ENCODE assay signal across 14 mouse cellular contexts in the genomic region with DNA sequence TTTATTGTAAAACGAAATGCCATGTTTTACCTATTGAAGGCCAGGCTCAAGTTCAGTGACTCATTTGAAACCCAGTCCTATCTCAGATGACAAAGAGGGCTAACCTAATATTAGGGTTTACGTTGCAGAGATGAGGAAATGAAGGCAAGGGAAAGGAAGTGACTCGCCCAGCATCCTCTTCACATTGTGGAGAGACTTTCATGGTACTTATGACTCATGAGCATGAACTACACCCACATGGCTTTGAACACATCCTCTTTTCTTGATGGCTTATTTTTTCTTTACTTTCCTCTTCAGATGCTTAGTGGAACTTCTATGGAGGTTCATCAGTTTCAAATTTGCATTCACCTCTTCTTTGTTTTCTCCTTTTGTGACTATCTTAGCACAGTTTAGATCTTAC. TPM values are rescaled to one million over a fixed set of nuclear protein-coding genes. Genes with fewer than 3 reads are reported as not detected.
DNase-seq lines count a peak whose midpoint lies in the region; ATAC-seq and TF ChIP-seq lines count a peak whose summit lies in the region.
"Had no signal": no experiment of that assay in that cellular context is flagged by ENCODE, and none has a peak within 500 bp of the region (broad histone marks: within the 10 kb centered on the region; RNA-seq: fewer than 3 reads in every experiment).

No protein-coding gene starts in this region.

- H3K27ac ChIP-seq in liver, embryonic 16.5 days (ENCODE audit: low read length), result no peak overlapping the region
- no peak overlapping the region for H3K27ac ChIP-seq in liver, embryonic 11.5 days (ENCODE audit: low read depth, low read length)
- H3K27ac ChIP-seq in midbrain, embryonic 10.5 days (replicated peaks), result no peak overlapping the region
- H3K27ac ChIP-seq: intestine, embryonic 15.5 days; left cerebral cortex, adult 2 months; neural tube, embryonic 12.5 days had no signal

- H3K4me2 ChIP-seq in liver, embryonic 16.5 days (ENCODE audit: low read depth, low read length), result no peak overlapping the region
- no peak overlapping the region for H3K4me2 ChIP-seq in liver, embryonic 11.5 days
- H3K4me2 ChIP-seq in myocyte (ENCODE audit: low read depth), result peak overlapping the region; percentile 28
- H3K4me2 ChIP-seq: intestine, embryonic 15.5 days; neural tube, embryonic 12.5 days had no signal

- no peak for TF ChIP-seq CTCF in C2C12 (IDR thresholded peaks at IDR 0.05; ENCODE audit: control insufficient read depth, insufficient read depth, insufficient read length)

- H3K4me1 ChIP-seq in liver, embryonic 16.5 days (ENCODE audit: control insufficient read depth, low read depth, low read length), result no peaks in the 10 kb centered on the region
- no peaks in the 10 kb centered on the region for H3K4me1 ChIP-seq in liver, embryonic 11.5 days (replicated peaks; ENCODE audit: control insufficient read depth, insufficient read depth, low read length)
- no peaks in the 10 kb centered on the region for H3K4me1 ChIP-seq in midbrain, embryonic 10.5 days
- H3K4me1 ChIP-seq: intestine, embryonic 15.5 days; neural tube, embryonic 12.5 days had no signal

- ATAC-seq in liver, embryonic 16.5 days (ENCODE audit: low read depth), result 0 out of 2 replicates have a peak, but pooled peaks have one; percentile 24
- no peak for ATAC-seq in liver, embryonic 11.5 days (replicated peaks; ENCODE audit: low FRiP score)
- peak; percentile 92 for ATAC-seq in common myeloid progenitor, adult 5-6 weeks (replicated peaks; ENCODE audit: low read depth, poor library complexity, severe bottlenecking)
- ATAC-seq: forebrain, postnatal 0 days; intestine, embryonic 15.5 days had no signal

- H3ac ChIP-seq in C2C12 (ENCODE audit: control insufficient read depth, insufficient read length, low read depth) (no peak overlapping the region), myocyte (ENCODE audit: control insufficient read depth, insufficient read length) (no peak overlapping the region)

- TF ChIP-seq POLR2A in myocyte (IDR thresholded peaks at IDR 0.05; ENCODE audit: insufficient read length, low read depth), result no peak

- H3K36me3 ChIP-seq in liver, embryonic 16.5 days (ENCODE audit: control insufficient read depth, insufficient read depth), result no peaks in the 10 kb centered on the region
- H3K36me3 ChIP-seq in liver, embryonic 11.5 days (ENCODE audit: control insufficient read depth, insufficient read depth, low read length), result no peaks in the 10 kb centered on the region
- no peaks in the 10 kb centered on the region for H3K36me3 ChIP-seq in C2C12 (ENCODE audit: control insufficient read depth, insufficient read depth)
- no peaks in the 10 kb centered on the region for H3K36me3 ChIP-seq in myocyte (ENCODE audit: control insufficient read depth, insufficient read depth)
- no peaks in the 10 kb centered on the region for H3K36me3 ChIP-seq in midbrain, embryonic 10.5 days
- H3K36me3 ChIP-seq: intestine, embryonic 15.5 days; neural tube, embryonic 12.5 days had no signal

- no peaks in the 10 kb centered on the region for H3K79me3 ChIP-seq in C2C12 (ENCODE audit: low read depth)

- H3K79me2 ChIP-seq in C2C12 (ENCODE audit: control insufficient read depth, insufficient read depth), result no peaks in the 10 kb centered on the region
- no peaks in the 10 kb centered on the region for H3K79me2 ChIP-seq in myocyte (ENCODE audit: control insufficient read depth, insufficient read depth)

- no peaks in the 10 kb centered on the region for H3K9me3 ChIP-seq in liver, embryonic 16.5 days (replicated peaks; ENCODE audit: control insufficient read depth, low read length)
- H3K9me3 ChIP-seq in liver, embryonic 11.5 days (ENCODE audit: control insufficient read depth, low read length), result no peaks in the 10 kb centered on the region
- H3K9me3 ChIP-seq in midbrain, embryonic 10.5 days (replicated peaks), result no peaks in the 10 kb centered on the region
- H3K9me3 ChIP-seq: intestine, embryonic 15.5 days; neural tube, embryonic 12.5 days had no signal

- H3K4me3 ChIP-seq in liver, embryonic 16.5 days (ENCODE audit: low read depth, low read length), result no peak overlapping the region
- no peak overlapping the region for H3K4me3 ChIP-seq in liver, embryonic 11.5 days (ENCODE audit: low read depth, low read length)
- H3K4me3 ChIP-seq in C2C12 (ENCODE audit: insufficient read depth, poor library complexity, severe bottlenecking) (no peak overlapping the region), myocyte (no peak overlapping the region)
- H3K4me3 ChIP-seq in midbrain, embryonic 10.5 days, result no peak overlapping the region
- H3K4me3 ChIP-seq: intestine, embryonic 15.5 days; left cerebral cortex, adult 2 months; neural tube, embryonic 12.5 days had no signal

- H3K27me3 ChIP-seq in liver, embryonic 16.5 days (ENCODE audit: control insufficient read depth, insufficient read depth, low read depth, low read length), result no peaks in the 10 kb centered on the region
- H3K27me3 ChIP-seq in liver, embryonic 11.5 days (replicated peaks; ENCODE audit: control insufficient read depth, insufficient read depth, low read length), result no peaks in the 10 kb centered on the region
- no peaks in the 10 kb centered on the region for H3K27me3 ChIP-seq in C2C12 (ENCODE audit: control insufficient read depth, insufficient read depth, insufficient read length)
- no peaks in the 10 kb centered on the region for H3K27me3 ChIP-seq in myocyte (ENCODE audit: control insufficient read depth, insufficient read depth, insufficient read length)
- no peaks in the 10 kb centered on the region for H3K27me3 ChIP-seq in midbrain, embryonic 10.5 days (ENCODE audit: low read depth, poor library complexity, severe bottlenecking)
- H3K27me3 ChIP-seq: intestine, embryonic 15.5 days; neural tube, embryonic 12.5 days had no signal

- H3K9ac ChIP-seq in liver, embryonic 16.5 days (ENCODE audit: low read depth, low read length), result no peak overlapping the region
- no peak overlapping the region for H3K9ac ChIP-seq in liver, embryonic 11.5 days (ENCODE audit: low read depth, low read length)
- H3K9ac ChIP-seq: forebrain, postnatal 0 days; intestine, embryonic 15.5 days; neural tube, embryonic 12.5 days had no signal

- 35% methylated on average over 3 of the region's 3 CpGs for WGBS in liver, embryonic 16.5 days (ENCODE audit: insufficient replicate concordance)
- WGBS in liver, embryonic 11.5 days, result 50% methylated on average over 3 of the region's 3 CpGs
- 83% methylated on average over 3 of the region's 3 CpGs for WGBS in midbrain, embryonic 10.5 days

- no peak for DNase-seq in liver, embryonic 11.5 days (ENCODE audit: low spot score)
- no peak for DNase-seq in gastrocnemius, adult 18-20 months (ENCODE audit: low spot score)
- no peak for DNase-seq in midbrain, embryonic 10.5 days (ENCODE audit: low spot score)
- DNase-seq in thymus, postnatal 4 days, result no peak
- DNase-seq: cerebellum, adult 11 months; forebrain, postnatal 0 days; kidney, postnatal 36 days had no signal

TF ChIP-seq in C2C12, 6 proteins besides CTCF, POLR2A, EP300 and RAD21:
- TF ChIP-seq CEBPB (IDR thresholded peaks at IDR 0.05; ENCODE audit: low read depth) (peak; percentile 47), MYOD1 (IDR thresholded peaks at IDR 0.05; ENCODE audit: control insufficient read depth, insufficient read length, low read depth) (no peak), MYOG (IDR thresholded peaks at IDR 0.05; ENCODE audit: control insufficient read depth, extremely low read depth, insufficient read length) (no peak), USF1 (IDR thresholded peaks at IDR 0.05; ENCODE audit: low read depth) (no peak), MAX (IDR thresholded peaks at IDR 0.05) (peak; percentile 54)
TF ChIP-seq in C2C12: peak in this region for 2.

TF ChIP-seq in myocyte, 11 proteins besides CTCF, POLR2A, EP300 and RAD21:
- TF ChIP-seq TCF12 (IDR thresholded peaks at IDR 0.05; ENCODE audit: insufficient read depth, poor library complexity, severe bottlenecking), result no peak
- no peak for TF ChIP-seq CEBPB (IDR thresholded peaks at IDR 0.05; ENCODE audit: insufficient read depth, poor library complexity, severe bottlenecking)
- no peak for TF ChIP-seq REST (IDR thresholded peaks at IDR 0.05; ENCODE audit: insufficient read depth, insufficient read length)
- TF ChIP-seq USF1 (IDR thresholded peaks at IDR 0.05; ENCODE audit: low read depth), result no peak
- no peak for TF ChIP-seq E2F4 (IDR thresholded peaks at IDR 0.05; ENCODE audit: insufficient read depth)
- no peak for TF ChIP-seq POLR2AphosphoS2 (IDR thresholded peaks at IDR 0.05; ENCODE audit: insufficient read length, low read depth)
- TF ChIP-seq MYOG (IDR thresholded peaks at IDR 0.05; ENCODE audit: control insufficient read depth in 1 of 3, insufficient read depth in 1 of 3, insufficient read length in 2 of 3, low read depth in 2 of 3), result no peak
- no peak for TF ChIP-seq TCF3 (IDR thresholded peaks at IDR 0.05; ENCODE audit: insufficient read length, low read depth)
- no peak for TF ChIP-seq SRF (IDR thresholded peaks at IDR 0.05; ENCODE audit: control insufficient read depth, insufficient read length, low read depth)
- no peak for TF ChIP-seq MYOD1 (IDR thresholded peaks at IDR 0.05; ENCODE audit: control insufficient read depth in 1 of 3, insufficient read length in 2 of 3, low read depth in 2 of 3)
- TF ChIP-seq MAX (IDR thresholded peaks at IDR 0.05; ENCODE audit: low read depth), result no peak

RNA-seq across cellular contexts. Expression of a gene that starts 16.4 kb away (rescaled TPM):
- polyA plus RNA-seq in liver, embryonic 16.5 days (2015; fragmentation: Nextera tagmentation; extraction: Ambion mirVana), result 8.6 and 9.8 TPM in 2 replicates
- polyA plus RNA-seq in liver, embryonic 11.5 days (2014; fragmentation: Nextera tagmentation; extraction: Ambion mirVana), result 27.5 and 32.8 TPM in 2 replicates
- 27.7 TPM for polyA plus RNA-seq in C2C12 (2012; fragmentation: generic; extraction: Trizol)
- total RNA-seq in common myeloid progenitor, adult 5-6 weeks (2017), result 14.7 and 16.9 TPM in 2 replicates
- 13.1 TPM for polyA plus RNA-seq in myocyte (2012; fragmentation: generic; extraction: Trizol)
- under 1 TPM; 0.41 to 0.97 TPM for total RNA-seq in gastrocnemius, adult 18-20 months (2021)
- 10.4 and 19.2 TPM in 2 replicates for polyA plus RNA-seq in midbrain, embryonic 10.5 days (2016; fragmentation: Nextera tagmentation; extraction: Ambion mirVana)
